Mouse (Mus musculus) midbrain, postnatal 0 days (tissue): Measurements from ENCODE around the gene Tbcel. TPM values are rescaled to one million over a fixed set of nuclear protein-coding genes. Genes with fewer than 3 reads are reported as not detected.

ENCODE experiments used
- ATAC-seq: fragments of 200-750 bp; cut with Nextera tagmentation; 2 replicates; pipeline ENCODE4 v1.8.0; 2017; ENCODE audit warnings: moderate number of reproducible peaks, mild to moderate bottlenecking, moderate TSS enrichment, moderate library complexity; ENCODE audit not compliant: low FRiP score
- DNase-seq: peaks from one replicate; pipeline ENCODE4 v3.0.0-alpha.2; 2015; ENCODE audit warnings: low spot score
- H3K27ac ChIP-seq: fragments of 300-500 bp; sonication (generic); 2 replicates; pipeline ENCODE4 v1.5.1; 2014; ENCODE audit warnings: low read depth, mild to moderate bottlenecking, low read length, mixed read lengths
- H3K27me3 ChIP-seq: fragments of 300-500 bp; sonication (generic); 2 replicates; pipeline ENCODE4 v1.6.1; 2014; ENCODE audit warnings: low read length, control low read depth, mixed read lengths; ENCODE audit not compliant: insufficient read depth
- H3K36me3 ChIP-seq: fragments of 300-500 bp; sonication (generic); 2 replicates; pipeline ENCODE4 v1.6.1; 2014; ENCODE audit warnings: low read length, control low read depth, mixed read lengths; ENCODE audit not compliant: insufficient read depth
- H3K4me1 ChIP-seq: fragments of 300-500 bp; sonication (generic); 2 replicates; pipeline ENCODE4 v1.6.1; 2014; ENCODE audit warnings: mild to moderate bottlenecking, control low read depth, antibody characterized with exemption, low read length, mixed read lengths; ENCODE audit not compliant: insufficient read depth
- H3K4me2 ChIP-seq: fragments of 300-500 bp; sonication (generic); 2 replicates; pipeline ENCODE4 v1.6.1; 2014; ENCODE audit warnings: low read depth, mild to moderate bottlenecking, low read length, mixed read lengths; ENCODE audit not compliant: poor library complexity, severe bottlenecking
- H3K4me3 ChIP-seq: fragments of 300-500 bp; sonication (generic); 2 replicates; pipeline ENCODE4 v1.5.1; 2014; ENCODE audit warnings: low read depth, mild to moderate bottlenecking, low read length, moderate library complexity
- H3K9ac ChIP-seq: fragments of 300-500 bp; sonication (generic); replicated peaks from 2 replicates; pipeline ENCODE4 v1.6.1; 2014; ENCODE audit warnings: mild to moderate bottlenecking, low read length, moderate library complexity, mixed read lengths; ENCODE audit not compliant: poor library complexity, severe bottlenecking
- H3K9me3 ChIP-seq: fragments of 300-500 bp; sonication (generic); 2 replicates; pipeline ENCODE4 v1.6.1; 2016; ENCODE audit warnings: low read length, control low read depth
- CTCF ChIP-seq: IDR thresholded peaks from 2 replicates; pipeline ENCODE4 v1.5.1; 2016; ENCODE audit warnings: antibody characterized with exemption, mild to moderate bottlenecking
- WGBS: fragments of 180-500 bp; shearing (Covaris S2); extraction: QIAGEN DNeasy Blood & Tissue Kit; methylation state at CpG from one replicate; pipeline ENCODE4 v1.1.7; 2014; 5-methylcytosine and 5-hydroxymethylcytosine counted together
- polyA plus RNA-seq: library from polyadenylated mRNA; unstranded; fragments of >200 nt; fragmentation: Nextera tagmentation; extraction: Ambion mirVana; gene quantifications from 2 replicates; pipeline ENCODE4 v1.2.1, GENCODE M21; 2015
- total RNA-seq: library from RNA; depleted of rRNA; stranded (reverse); fragments of >200 nt; gene quantifications from 2 replicates; pipeline ENCODE4 v1.2.3, GENCODE M21; 2014

The Tbcel gene
- total and polyA plus RNA-seq, 2 experiments from 2014 or later, result 3.0 to 17.2 TPM

- Histone ChIP-seq H3K4me3 (no peak overlapping the region), H3K9ac (no peak overlapping the region), H3K36me3 (no peaks in the 10 kb centered on the region), H3K27me3 (no peaks in the 10 kb centered on the region), H3K27ac (no peak overlapping the region), H3K4me2 (no peak overlapping the region), H3K4me1 (no peaks in the 10 kb centered on the region), H3K9me3 (no peaks in the 10 kb centered on the region)
- TF ChIP-seq CTCF, result no peak
- ATAC-seq (no peak), DNase-seq (no peak)
- WGBS, result 81% methylated on average over 1 of the region's 1 CpGs
These were observed 24.7 kb downstream of the Tbcel start for GRCm38 (mm10) chr9:42482944-42483343.

DNA sequence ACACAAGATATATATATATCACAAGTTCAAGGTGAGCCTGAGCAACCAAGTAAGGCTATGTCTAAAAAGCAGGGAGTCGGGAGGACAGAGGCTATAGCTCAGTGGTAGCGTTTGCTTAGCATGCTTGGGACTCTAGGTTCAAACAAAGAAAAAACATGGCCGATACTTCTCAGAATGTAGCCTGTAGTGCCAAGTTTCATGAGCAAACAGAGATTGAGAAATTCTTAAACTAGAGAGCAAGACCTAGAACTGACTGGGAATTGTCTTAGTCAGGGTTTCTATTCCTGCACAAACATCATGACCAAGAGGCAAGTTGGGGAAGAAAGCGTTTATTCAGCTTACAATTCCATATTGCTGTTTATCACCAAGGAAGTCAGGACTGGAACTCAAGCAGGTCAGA is 31.4 kb downstream of the Tbcel start:
- TF ChIP-seq CTCF, result no peak
- Histone ChIP-seq H3K4me2 (no peak overlapping the region), H3K9me3 (no peaks in the 10 kb centered on the region), H3K4me1 (peaks cover 2% of the 10 kb centered on the region; the same call in 1 of the 2 replicates), H3K36me3 (no peaks in the 10 kb centered on the region), H3K9ac (no peak overlapping the region), H3K27me3 (no peaks in the 10 kb centered on the region), H3K4me3 (no peak overlapping the region), H3K27ac (no peak overlapping the region)
- WGBS, result 88% methylated on average over 4 of the region's 4 CpGs
- no peak for ATAC-seq
- DNase-seq, result no peak

- peaks cover 7% of the 10 kb centered on the region for H3K4me1 ChIP-seq
- no peak overlapping the region for H3K27ac ChIP-seq
- ATAC-seq (no peak), DNase-seq (no peak)
- H3K4me2 ChIP-seq, result no peak overlapping the region
- WGBS, result 83% methylated on average over 8 of the region's 8 CpGs
- H3K9ac ChIP-seq, result no peak overlapping the region
- H3K36me3 ChIP-seq, result no peaks in the 10 kb centered on the region
- TF ChIP-seq CTCF, result no peak
- no peak overlapping the region for H3K4me3 ChIP-seq
- H3K27me3 ChIP-seq, result no peaks in the 10 kb centered on the region
- no peaks in the 10 kb centered on the region for H3K9me3 ChIP-seq
These were observed 33.4 kb downstream of the Tbcel start for GRCm38 (mm10) chr9:42474244-42474643.

- Histone ChIP-seq H3K27ac (peak overlapping the region; percentile 78), H3K9ac (peak overlapping the region; percentile 80), H3K36me3 (0 out of 2 replicates have a peak, but pooled peaks cover 4% of the 10 kb centered on the region), H3K4me2 (peak overlapping the region; percentile 73), H3K4me1 (peaks cover 7% of the 10 kb centered on the region), H3K4me3 (peak overlapping the region; percentile 81), H3K27me3 (no peaks in the 10 kb centered on the region), H3K9me3 (no peaks in the 10 kb centered on the region)
- ATAC-seq (peak; percentile 94), DNase-seq (peak; percentile 99)
- TF ChIP-seq CTCF, result no peak
- 5% methylated on average over 49 of the region's 49 CpGs for WGBS
These were observed 35.5 kb downstream of the Tbcel start for GRCm38 (mm10) chr9:42471921-42472747.

DNA sequence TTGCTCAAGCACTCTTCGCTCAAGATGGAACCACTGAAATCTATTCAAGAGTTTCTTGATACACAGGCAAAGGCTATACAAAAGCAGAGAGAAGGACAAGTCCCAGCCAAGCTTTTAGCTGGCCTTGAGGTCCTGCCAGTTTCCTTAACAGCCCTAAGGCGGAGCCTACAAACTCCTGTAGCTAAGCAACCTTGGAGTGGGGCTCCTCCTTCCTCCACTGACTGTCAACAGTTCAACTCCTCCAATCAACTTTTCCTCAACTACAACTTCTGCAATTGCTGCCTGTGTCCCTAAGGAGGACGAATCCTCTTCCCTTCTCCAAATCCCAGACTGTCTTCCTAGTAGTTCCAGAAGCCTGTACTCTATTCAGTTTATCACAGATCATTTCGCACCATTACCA is 36.4 kb downstream of the Tbcel start:
- peak overlapping the region; percentile 9; the same call in 1 of the 2 replicates for H3K27ac ChIP-seq
- H3K36me3 ChIP-seq, result 0 out of 2 replicates have a peak, but pooled peaks cover 4% of the 10 kb centered on the region
- H3K9ac ChIP-seq, result peak overlapping the region; percentile 80
- no peak for TF ChIP-seq CTCF
- peak; percentile 59 for DNase-seq
- H3K4me1 ChIP-seq, result peaks cover 7% of the 10 kb centered on the region
- no peaks in the 10 kb centered on the region for H3K27me3 ChIP-seq
- 56% methylated on average over 4 of the region's 4 CpGs for WGBS
- peak overlapping the region; percentile 81 for H3K4me3 ChIP-seq
- H3K4me2 ChIP-seq, result peak overlapping the region; percentile 73
- ATAC-seq, result no peak
- H3K9me3 ChIP-seq, result no peaks in the 10 kb centered on the region

DNA sequence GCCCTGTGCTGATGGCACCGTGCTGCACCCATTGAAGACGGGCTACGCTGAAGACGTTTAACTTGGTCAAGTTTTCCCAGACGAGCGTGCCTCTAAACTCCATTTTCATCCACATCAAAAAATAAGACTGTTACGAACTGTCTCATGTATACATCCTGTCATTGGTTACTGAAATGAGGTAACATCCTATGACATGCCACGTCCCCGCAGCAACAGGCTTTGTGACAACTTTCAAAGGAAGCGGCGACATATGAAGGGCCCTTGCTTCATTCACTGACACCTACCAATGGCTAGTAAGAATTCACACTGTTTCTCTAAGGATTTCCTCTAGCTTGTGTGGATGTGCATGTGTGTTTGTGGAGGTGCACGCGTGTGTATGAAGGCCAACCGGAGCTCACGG is 38.3 kb downstream of the Tbcel start:
- TF ChIP-seq CTCF, result no peak
- H3K27me3 ChIP-seq, result no peaks in the 10 kb centered on the region

More for the DNA sequence above, 38.3 kb downstream of the Tbcel start:
- 95% methylated on average over 15 of the region's 15 CpGs for WGBS
- no peak for ATAC-seq
- Histone ChIP-seq H3K4me3 (no peak overlapping the region), H3K9ac (no peak overlapping the region), H3K36me3 (0 out of 2 replicates have a peak, but pooled peaks cover 4% of the 10 kb centered on the region), H3K27ac (no peak overlapping the region), H3K4me1 (peaks cover 7% of the 10 kb centered on the region), H3K4me2 (no peak overlapping the region), H3K9me3 (no peaks in the 10 kb centered on the region)
- no peak for DNase-seq
